Mouse (Mus musculus): ENCODE results near the gene Hmgb1.

DNA sequence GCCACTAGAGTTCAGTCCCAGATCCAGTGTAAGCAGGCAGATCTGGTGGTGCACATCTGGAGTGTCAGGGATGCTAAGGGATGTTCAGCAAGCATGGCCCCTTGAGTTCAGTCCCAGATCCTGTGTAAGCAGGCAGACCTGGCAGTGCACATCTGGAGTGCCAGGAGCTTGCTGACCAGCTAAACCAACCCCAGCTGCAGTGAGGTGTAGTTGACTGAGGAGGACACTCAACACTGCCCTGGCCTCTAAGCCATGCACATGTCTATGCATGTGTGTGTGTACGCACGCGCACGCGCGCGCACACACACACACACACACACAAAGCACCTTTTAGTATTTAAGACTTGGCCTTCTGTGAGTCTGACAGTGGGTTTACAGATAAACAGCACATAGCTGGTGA lies 31.3 kb upstream of the Hmgb1 start:
- TF ChIP-seq CTCF (IDR thresholded peaks at IDR 0.05; ENCODE audit: low read depth): no peak
- TF ChIP-seq EP300 (IDR thresholded peaks at IDR 0.05; ENCODE audit: low read depth): no peak

Measured in liver, postnatal 0 days (tissue).